Mouse (Mus musculus) embryonic facial prominence, embryonic 11.5 days (tissue): ENCODE results near the gene Glis3. TPM values are rescaled to one million over a fixed set of nuclear protein-coding genes. Genes with fewer than 3 reads are reported as not detected.
A peak's percentile ranks its signal among the peaks of the same experiment; 100 is the strongest.

Experiments
- ATAC-seq: fragments of 200-750 bp; cut with Nextera tagmentation; replicated peaks from 2 replicates; pipeline ENCODE4 v1.8.0; 2017; ENCODE audit warnings: low read depth; ENCODE audit not compliant: insufficient number of reproducible peaks, low FRiP score, low TSS enrichment
- DNase-seq: peaks from one replicate; pipeline ENCODE4 v3.0.0-alpha.2; 2015; ENCODE audit warnings: low spot score
- H3K27ac ChIP-seq: fragments of 300-500 bp; sonication (generic); replicated peaks from 2 replicates; pipeline ENCODE4 v1.5.1; 2014; ENCODE audit warnings: mild to moderate bottlenecking, low read depth, low read length, control low read depth
- H3K27me3 ChIP-seq: fragments of 300-500 bp; sonication (generic); 2 replicates; pipeline ENCODE4 v1.6.1; 2014; ENCODE audit warnings: mild to moderate bottlenecking, low read length, moderate library complexity, mixed read lengths; ENCODE audit not compliant: control insufficient read depth, insufficient read depth
- H3K36me3 ChIP-seq: fragments of 300-500 bp; sonication (generic); replicated peaks from 2 replicates; pipeline ENCODE4 v1.6.1; 2014; ENCODE audit warnings: low read depth, mild to moderate bottlenecking, low read length, moderate library complexity, mixed read lengths; ENCODE audit not compliant: control insufficient read depth, insufficient read depth
- H3K4me1 ChIP-seq: fragments of 300-500 bp; sonication (generic); 2 replicates; pipeline ENCODE4 v1.6.1; 2014; ENCODE audit warnings: low read length, mixed read lengths; ENCODE audit not compliant: control insufficient read depth, insufficient read depth
- H3K4me2 ChIP-seq: fragments of 300-500 bp; sonication (generic); 2 replicates; pipeline ENCODE4 v1.6.1; 2014; ENCODE audit warnings: low read depth, mild to moderate bottlenecking, control low read depth, low read length, moderate library complexity
- H3K4me3 ChIP-seq: fragments of 300-500 bp; sonication (generic); 2 replicates; pipeline ENCODE4 v1.5.1; 2014; ENCODE audit warnings: low read depth, low read length, control low read depth
- H3K9ac ChIP-seq: fragments of 300-500 bp; sonication (generic); replicated peaks from 2 replicates; pipeline ENCODE4 v1.6.1; 2014; ENCODE audit warnings: mild to moderate bottlenecking, control low read depth, low read length
- H3K9me3 ChIP-seq: fragments of 300-500 bp; sonication (generic); replicated peaks from 2 replicates; pipeline ENCODE4 v1.6.1; 2016; ENCODE audit warnings: mild to moderate bottlenecking, low read length, inconsistent platforms, mixed read lengths; ENCODE audit not compliant: control insufficient read depth
- WGBS: fragments of 180-500 bp; shearing (Covaris S2); extraction: QIAGEN DNeasy Blood & Tissue Kit; methylation state at CpG from one replicate; pipeline ENCODE4 v1.1.7; 2014; 5-methylcytosine and 5-hydroxymethylcytosine counted together
- polyA plus RNA-seq: library from polyadenylated mRNA; unstranded; fragments of >200 nt; fragmentation: Nextera tagmentation; extraction: Ambion mirVana; gene quantifications from 2 replicates; pipeline ENCODE4 v1.2.1, GENCODE M21; 2014

Gene Glis3
- polyA plus RNA-seq, 1 experiment from 2014 or later = 2.0 TPM

DNA sequence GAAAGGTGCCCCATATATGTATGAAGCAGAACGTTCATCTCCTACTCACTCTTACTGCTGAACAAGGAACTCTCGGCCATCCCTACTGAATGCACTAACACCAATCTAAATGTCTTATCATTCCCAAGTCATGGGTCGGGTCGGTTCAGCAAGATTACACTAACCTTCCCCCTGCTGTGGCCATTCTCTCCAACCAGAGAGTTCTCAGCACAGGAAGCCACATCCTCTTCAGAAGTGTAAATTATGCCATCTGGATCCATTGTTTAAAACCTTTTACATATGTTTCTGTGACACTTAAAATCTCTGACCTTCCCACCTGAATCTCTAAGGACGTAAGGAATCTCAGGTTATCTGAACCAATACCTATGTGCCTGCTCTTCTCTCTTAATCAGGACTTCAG, 29.0 kb downstream of the Glis3 start:
- 81% methylated on average over 5 of the region's 5 CpGs for WGBS
- no peaks in the 10 kb centered on the region for H3K4me1 ChIP-seq
- H3K9me3 ChIP-seq = no peaks in the 10 kb centered on the region
- H3K4me2 ChIP-seq = no peak overlapping the region
- DNase-seq = no peak
- no peaks in the 10 kb centered on the region for H3K36me3 ChIP-seq
- ATAC-seq = no peak
- no peak overlapping the region for H3K27ac ChIP-seq
- no peak overlapping the region for H3K9ac ChIP-seq
- no peaks in the 10 kb centered on the region for H3K27me3 ChIP-seq
- no peak overlapping the region for H3K4me3 ChIP-seq

DNA sequence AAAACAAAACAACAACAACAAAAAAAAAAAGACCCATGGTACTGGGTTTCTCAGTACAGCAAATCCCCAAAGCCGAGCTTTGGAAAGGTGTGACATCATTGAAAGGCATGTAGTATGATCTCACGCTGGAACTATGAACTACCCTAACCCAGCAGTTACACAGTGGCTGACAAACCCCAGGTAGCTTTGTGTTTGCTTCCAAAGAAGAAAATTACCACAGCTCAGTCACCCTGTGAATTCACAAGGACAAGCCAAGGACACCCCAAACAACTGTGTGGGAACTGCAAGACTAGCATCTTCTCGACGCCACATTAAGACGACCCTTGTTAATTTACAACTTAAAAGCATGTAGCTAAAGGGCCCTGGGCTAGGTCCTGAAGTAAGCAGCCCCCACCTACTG, 30.4 kb downstream of the Glis3 start:
- Histone ChIP-seq H3K27ac (no peak overlapping the region), H3K4me1 (no peaks in the 10 kb centered on the region), H3K4me3 (no peak overlapping the region), H3K36me3 (no peaks in the 10 kb centered on the region), H3K9ac (no peak overlapping the region), H3K27me3 (no peaks in the 10 kb centered on the region), H3K4me2 (no peak overlapping the region), H3K9me3 (no peaks in the 10 kb centered on the region)
- DNase-seq (no peak), ATAC-seq (no peak)
- 73% methylated on average over 5 of the region's 5 CpGs for WGBS

DNA sequence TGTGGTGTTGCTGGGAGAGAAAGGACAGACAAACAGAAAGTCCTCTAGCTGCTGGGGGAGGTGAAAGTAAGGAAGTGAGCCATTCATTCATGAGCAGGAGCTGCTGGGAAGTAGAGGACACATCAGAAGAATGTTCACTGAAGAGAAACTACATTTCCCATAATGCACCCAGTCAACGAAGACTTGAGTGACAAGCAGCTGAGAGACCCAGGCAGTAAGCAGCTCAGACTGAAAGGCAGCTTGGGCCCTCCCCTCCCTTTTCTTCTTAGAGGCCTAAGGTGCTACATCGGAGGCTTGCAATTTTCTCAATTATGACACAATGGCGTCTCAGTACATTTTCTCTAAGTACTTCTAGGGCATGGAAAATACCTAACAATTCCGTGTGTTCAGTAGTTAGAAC, 31.0 kb downstream of the Glis3 start:
- no peak overlapping the region for H3K27ac ChIP-seq
- H3K4me3 ChIP-seq = no peak overlapping the region
- DNase-seq (peak; percentile 45), ATAC-seq (no peak)
- H3K4me1 ChIP-seq = no peaks in the 10 kb centered on the region
- H3K9ac ChIP-seq = no peak overlapping the region
- no peak overlapping the region for H3K4me2 ChIP-seq
- 34% methylated on average over 4 of the region's 4 CpGs for WGBS
- no peaks in the 10 kb centered on the region for H3K36me3 ChIP-seq
- H3K9me3 ChIP-seq = no peaks in the 10 kb centered on the region
- H3K27me3 ChIP-seq = no peaks in the 10 kb centered on the region

DNA sequence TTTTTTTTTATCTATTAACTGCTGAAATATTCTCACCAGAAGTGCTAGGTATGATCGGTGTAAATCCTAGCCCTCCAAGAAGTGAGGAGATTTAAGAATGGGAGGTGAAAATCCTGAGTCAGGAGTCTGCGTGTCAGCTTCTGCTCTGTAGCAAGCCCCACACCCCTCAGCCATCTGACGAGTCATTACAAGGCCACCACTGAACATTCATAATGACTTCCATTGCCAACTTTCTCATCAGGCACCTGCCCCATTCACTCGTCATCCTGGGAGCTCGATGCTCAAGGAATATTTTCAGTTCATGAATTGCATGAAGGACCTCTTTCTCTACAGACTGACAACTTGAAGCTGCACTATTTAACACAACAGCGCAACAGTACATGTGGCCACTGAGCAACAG, 32.5 kb downstream of the Glis3 start:
- WGBS = 82% methylated on average over 6 of the region's 6 CpGs
- no peak for ATAC-seq
- no peaks in the 10 kb centered on the region for H3K9me3 ChIP-seq
- no peak overlapping the region for H3K27ac ChIP-seq
- H3K27me3 ChIP-seq = no peaks in the 10 kb centered on the region
- H3K36me3 ChIP-seq = no peaks in the 10 kb centered on the region
- no peak for DNase-seq
- H3K9ac ChIP-seq = no peak overlapping the region
- no peak overlapping the region for H3K4me2 ChIP-seq
- no peak overlapping the region for H3K4me3 ChIP-seq
- no peaks in the 10 kb centered on the region for H3K4me1 ChIP-seq

DNA sequence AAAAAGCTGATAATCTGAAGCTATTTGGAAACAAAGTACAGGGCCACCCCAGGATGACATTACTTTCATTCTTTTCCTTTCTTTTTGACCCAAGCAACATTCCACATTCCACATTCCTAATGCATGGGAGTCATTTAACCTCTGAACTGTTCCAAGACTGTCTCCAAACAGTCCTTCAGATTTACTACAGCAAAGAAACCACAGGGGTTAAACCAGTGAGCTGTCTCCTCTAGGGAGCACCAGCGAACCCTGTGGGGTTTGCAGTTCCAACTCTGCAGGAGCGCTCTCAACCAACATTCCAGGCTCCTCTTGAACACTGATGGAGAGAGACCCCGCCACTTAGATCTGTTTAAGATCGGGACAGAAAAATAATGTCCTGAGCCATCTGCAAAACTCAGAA, 33.6 kb downstream of the Glis3 start:
- Histone ChIP-seq H3K27ac (no peak overlapping the region), H3K9me3 (no peaks in the 10 kb centered on the region), H3K9ac (no peak overlapping the region), H3K4me2 (no peak overlapping the region), H3K4me1 (no peaks in the 10 kb centered on the region), H3K27me3 (no peaks in the 10 kb centered on the region), H3K36me3 (no peaks in the 10 kb centered on the region), H3K4me3 (no peak overlapping the region)
- no peak for ATAC-seq
- 58% methylated on average over 4 of the region's 4 CpGs for WGBS
- no peak for DNase-seq

DNA sequence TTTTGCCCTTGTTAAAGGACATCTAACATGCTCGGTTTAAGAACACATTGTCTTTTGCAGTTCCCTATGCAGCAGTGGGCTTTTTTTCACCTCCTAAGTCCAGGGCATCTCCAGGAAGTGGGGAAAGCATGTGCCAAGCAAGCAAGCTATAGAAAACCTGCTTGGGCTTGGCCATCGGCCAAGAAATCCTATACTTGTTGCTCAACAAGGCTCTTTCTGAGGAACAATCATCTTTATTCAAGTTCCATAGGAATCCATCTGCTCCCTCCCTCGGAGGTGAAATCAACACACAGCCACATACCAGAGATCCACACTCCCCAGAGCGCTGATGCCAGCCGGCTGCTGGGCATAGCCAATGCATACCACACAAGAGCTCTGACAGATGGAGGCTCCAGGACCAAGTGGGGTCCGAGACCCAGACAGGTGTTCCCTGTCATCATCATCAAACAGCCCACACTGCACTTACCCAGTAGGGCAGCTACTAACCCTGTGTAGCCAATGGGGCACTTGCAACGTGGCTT, 39.0 kb downstream of the Glis3 start:
- H3K27ac ChIP-seq = no peak overlapping the region
- no peaks in the 10 kb centered on the region for H3K36me3 ChIP-seq
- no peak overlapping the region for H3K9ac ChIP-seq
- 79% methylated on average over 7 of the region's 7 CpGs for WGBS
- no peak overlapping the region for H3K4me3 ChIP-seq
- no peaks in the 10 kb centered on the region for H3K27me3 ChIP-seq
- peak; percentile 19 for DNase-seq
- H3K4me1 ChIP-seq = no peaks in the 10 kb centered on the region
- no peaks in the 10 kb centered on the region for H3K9me3 ChIP-seq
- no peak for ATAC-seq
- no peak overlapping the region for H3K4me2 ChIP-seq

DNA sequence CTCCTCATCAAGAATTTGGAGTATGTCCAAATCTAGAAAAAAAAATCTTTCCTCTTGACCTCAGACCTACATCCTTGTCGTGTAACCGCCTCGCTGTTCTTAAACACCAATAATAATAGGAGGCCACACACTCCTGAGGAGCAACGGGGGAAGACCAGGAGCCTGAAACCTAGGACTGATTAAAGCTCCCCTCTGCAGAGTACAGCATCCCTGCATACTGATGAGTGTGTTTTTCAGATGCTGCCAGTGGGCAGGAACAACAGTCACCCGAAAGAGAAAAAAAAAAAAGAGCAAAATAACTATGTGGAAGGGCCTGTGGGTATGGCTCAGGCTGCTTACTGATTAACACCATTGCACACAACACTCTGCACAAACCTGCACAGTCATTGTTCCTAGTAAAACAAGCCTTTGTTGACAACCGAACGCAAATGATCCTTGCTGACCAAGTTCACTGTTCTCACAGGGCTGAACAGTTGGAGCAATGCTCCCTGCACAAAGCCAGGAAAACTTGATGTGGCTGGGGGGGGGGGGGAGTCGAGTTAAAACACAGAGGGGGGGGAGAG, 43.8 kb downstream of the Glis3 start:
- H3K4me3 ChIP-seq = no peak overlapping the region
- H3K4me2 ChIP-seq = no peak overlapping the region

DNA sequence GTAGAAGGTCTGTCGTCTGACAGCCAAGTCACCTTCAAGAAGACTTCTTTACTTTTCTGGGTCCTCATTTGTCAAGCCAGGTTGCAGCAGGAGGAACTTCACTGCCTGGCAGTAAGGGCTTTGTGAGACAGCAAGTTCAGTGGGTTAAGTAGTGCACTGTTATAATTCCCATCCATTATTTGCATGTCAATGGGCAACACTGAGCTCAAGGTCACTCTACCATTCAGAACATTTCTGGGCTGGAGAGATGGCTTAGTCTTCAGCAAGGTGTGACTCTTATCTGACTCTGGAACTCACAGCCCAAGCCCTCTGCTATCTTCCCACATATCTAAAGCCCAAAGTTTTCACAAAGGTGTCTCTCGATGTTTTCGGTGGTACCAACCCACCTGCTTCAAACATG, 44.9 kb downstream of the Glis3 start:
- Histone ChIP-seq H3K9ac (no peak overlapping the region), H3K4me3 (no peak overlapping the region), H3K27ac (no peak overlapping the region), H3K4me2 (no peak overlapping the region), H3K4me1 (no peaks in the 10 kb centered on the region), H3K9me3 (no peaks in the 10 kb centered on the region), H3K36me3 (no peaks in the 10 kb centered on the region), H3K27me3 (no peaks in the 10 kb centered on the region)
- DNase-seq (no peak), ATAC-seq (no peak)
- WGBS = 94% methylated on average over 3 of the region's 3 CpGs

More for the DNA sequence above, 43.8 kb downstream of the Glis3 start:
- WGBS = 46% methylated on average over 7 of the region's 8 CpGs
- ATAC-seq (no peak), DNase-seq (no peak)
- H3K4me1 ChIP-seq = no peaks in the 10 kb centered on the region
- no peaks in the 10 kb centered on the region for H3K27me3 ChIP-seq
- H3K9me3 ChIP-seq = no peaks in the 10 kb centered on the region
- H3K27ac ChIP-seq = no peak overlapping the region
- H3K9ac ChIP-seq = no peak overlapping the region
- H3K36me3 ChIP-seq = no peaks in the 10 kb centered on the region
